Mouse (Mus musculus) 416B (cell line): ENCODE measurements around the gene Olfr152.

ENCODE experiments used
- DNase-seq: peaks from one replicate; pipeline ENCODE4 v3.0.0; 2011; ENCODE audit warnings: low read depth

Gene Olfr152

DNA sequence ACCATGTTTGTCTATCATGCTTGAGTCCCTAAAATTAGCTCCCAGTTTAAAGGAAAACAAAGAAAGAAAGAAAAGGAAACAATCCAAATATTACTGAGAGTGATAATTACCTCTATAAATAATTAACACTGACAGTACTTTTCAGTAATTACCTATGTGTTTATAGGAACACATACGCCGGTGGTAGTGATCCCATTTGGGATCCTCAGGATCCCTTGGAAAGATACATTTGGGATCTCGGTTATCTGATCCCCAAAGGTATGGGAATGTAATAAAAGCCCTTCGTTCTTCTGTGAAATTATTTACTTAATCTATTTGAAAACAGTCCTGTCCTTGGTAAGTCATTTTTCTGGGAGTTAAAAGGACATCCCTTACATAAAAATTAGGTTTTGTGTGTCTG, at the start of gene Olfr152:
TSS of gene Olfr152 (plus strand) at position 301 of the 400 bp plus-strand sequence.
- no peak for DNase-seq

DNA sequence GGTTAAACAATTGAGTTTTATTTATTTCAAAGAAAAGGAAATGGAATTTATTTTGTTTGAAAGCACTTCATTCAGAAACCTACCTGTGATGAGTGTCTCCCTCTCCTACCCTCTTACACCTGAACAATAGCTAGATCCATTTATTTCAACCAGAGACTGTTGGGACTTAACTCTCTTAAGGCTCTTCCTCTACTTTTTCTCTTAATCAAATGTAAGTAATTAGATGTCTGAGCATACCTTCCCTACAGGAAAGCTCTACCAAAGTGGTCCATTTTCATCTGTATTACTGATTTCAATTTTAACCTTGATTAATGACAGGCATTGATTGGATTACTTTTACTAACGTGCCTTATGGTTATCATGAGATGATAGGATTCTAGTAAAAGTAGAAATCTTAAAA, 39.4 kb upstream of the Olfr152 start, which contains the start of gene Olfr1138:
TSS of gene Olfr1138 (minus strand) at position 101 of the 400 bp plus-strand sequence.
- no peak for DNase-seq

DNA sequence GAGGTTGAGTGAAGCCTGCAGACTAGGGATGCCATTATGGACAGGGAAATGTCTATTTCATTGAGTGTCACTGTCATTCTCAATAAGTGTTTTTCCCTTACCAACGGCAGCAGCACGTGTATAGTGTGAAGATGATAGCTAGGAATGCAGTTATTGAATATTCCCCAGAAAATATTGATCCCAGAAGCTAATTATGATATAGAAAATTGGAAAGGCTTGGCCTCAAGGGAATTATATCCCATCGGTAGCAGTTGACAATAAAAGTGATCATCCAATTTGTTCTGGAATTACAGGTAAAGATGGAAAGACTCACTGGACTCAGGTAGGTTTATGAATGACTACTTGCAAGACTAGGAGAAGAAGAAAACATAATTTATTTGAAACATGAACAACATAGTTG, 35.8 kb upstream of the Olfr152 start, which contains the start of gene Olfr1140:
TSS of gene Olfr1140 (plus strand) at position 301 of the 400 bp plus-strand sequence.
- no peak for DNase-seq

DNA sequence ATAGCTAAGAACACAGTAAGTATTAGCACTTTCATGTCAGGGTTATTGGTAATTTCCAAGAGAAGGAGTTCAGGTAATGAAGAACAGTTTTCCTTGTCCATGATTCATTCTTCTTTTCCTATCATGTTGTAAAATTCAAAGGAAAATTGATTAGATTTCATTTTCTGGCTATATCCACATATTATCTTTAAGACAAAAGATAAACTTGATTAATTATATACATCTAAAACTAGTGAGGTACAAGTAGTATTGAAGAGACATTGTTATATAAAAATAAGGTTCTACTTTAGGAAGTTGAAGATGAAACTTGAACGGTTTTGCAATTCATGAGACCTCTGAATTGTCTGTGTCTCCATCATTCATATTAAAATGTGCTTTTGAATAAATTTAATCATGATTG, 25.4 kb upstream of the Olfr152 start, which contains the start of gene Olfr1141:
TSS of gene Olfr1141 (minus strand) at position 101 of the 400 bp plus-strand sequence.
- no peak for DNase-seq

DNA sequence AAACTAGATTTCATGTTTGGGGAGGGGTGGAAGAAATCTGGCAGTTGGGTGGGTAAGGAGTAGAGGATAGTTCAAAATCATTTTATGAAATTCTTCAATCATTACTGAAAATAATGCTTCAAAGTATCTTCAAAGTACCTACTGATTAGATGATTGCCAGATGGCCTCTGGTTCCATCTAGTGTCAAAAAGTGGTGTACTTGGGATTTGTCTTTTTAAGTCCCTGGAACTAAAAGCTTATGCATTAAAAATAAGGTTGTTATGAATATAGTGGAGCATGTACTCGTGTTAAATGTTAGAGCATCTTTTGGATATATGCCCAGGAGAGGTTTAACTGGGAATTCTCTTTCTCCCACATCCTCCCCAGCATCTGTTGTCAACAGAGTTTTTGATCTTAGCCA, 3.1 kb upstream of the Olfr152 start:
- DNase-seq: peak; percentile 3

DNA sequence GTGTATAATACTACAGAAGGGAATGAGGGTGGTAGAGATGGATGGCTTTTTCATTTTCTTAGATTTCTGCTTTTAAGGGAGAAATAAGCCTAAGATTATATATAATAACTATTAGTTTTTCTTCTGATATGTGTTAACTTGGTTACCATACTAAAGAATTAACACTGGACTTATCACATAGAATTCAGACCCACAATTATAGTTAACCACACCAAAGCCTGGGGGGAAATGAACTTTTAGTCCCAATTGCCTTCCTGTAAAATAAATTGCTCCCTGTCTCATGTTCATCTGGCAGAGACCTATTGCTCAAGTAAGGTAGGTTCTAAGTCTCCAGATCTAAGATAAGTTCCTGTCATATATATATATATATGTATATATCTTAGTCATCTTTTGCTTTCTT, 21.0 kb downstream of the Olfr152 start, which contains the start of gene Olfr1143:
TSS of gene Olfr1143 (plus strand) at position 301 of the 400 bp plus-strand sequence.
- no peak for DNase-seq

DNA sequence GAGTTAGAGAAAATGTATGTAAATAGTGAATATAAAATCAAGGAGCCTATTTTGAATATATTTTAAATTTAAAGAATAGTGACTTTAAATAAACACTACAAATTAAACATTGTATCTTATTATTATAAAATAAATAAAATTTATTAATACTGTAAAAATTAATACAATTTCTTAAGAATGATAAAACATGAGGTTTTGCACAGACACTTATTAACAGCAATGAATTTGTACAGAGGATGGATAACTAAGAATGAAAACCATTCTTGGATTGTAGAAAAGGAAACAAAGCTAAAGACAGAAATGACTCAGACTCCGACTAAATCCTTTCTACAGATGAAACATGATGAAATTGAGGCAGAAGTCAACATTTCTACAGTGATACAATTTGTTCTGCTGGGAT, 30.2 kb downstream of the Olfr152 start, which contains the start of gene Olfr1145:
TSS of gene Olfr1145 (plus strand) at position 301 of the 400 bp plus-strand sequence.
- no peak for DNase-seq

DNA sequence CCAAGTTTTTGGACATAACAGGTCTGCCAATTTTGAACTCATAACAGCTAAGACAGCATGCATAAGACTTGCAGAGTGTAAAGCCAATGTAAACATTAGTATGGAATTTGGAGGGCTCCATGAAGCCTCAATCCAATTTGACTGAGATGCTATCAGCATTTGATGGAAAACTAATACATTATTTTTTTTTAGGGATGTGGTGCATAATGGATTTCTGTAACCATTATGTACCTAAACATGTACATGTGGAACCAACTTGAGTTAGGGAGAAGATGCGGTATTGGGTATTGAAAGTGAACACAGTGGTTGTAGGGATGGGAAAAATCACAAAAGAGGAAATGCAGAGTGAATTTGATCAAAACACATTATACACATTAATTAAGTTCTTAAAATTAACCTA, 51.0 kb downstream of the Olfr152 start, which contains the start of gene Olfr1148:
TSS of gene Olfr1148 (plus strand) at position 301 of the 400 bp plus-strand sequence.
- no peak for DNase-seq
